Mouse (Mus musculus) gastrocnemius, postnatal 36 days (tissue): ENCODE results near the gene Pheta2. TPM values are rescaled to one million over a fixed set of nuclear protein-coding genes. Genes with fewer than 3 reads are reported as not detected.

Experiments used
- DNase-seq, 2 experiments: peaks; one replicate each; pipeline ENCODE4 v3.0.0; 2022
- intact Hi-C: fragments of 180-260 bp; cut with DNase I; formaldehyde crosslinking; loops from one replicate; pipeline ENCODE4 v1.15.1; 2025
- long read RNA-seq, 2 experiments: library from polyadenylated mRNA; stranded (forward); transcript quantifications; one replicate each; pipeline ENCODE4 v2.0.0; 2021
- total RNA-seq, 2 experiments: library from RNA; stranded (reverse); gene quantifications; 2 replicates each; pipeline ENCODE4 v1.2.3; 2021

Pheta2 gene
- under 1 TPM; 0.37 to 0.51 TPM for total RNA-seq
- long read RNA-seq, experiment 1, partial matches to known transcripts, result 0 of 1 reads
- long read RNA-seq, experiment 1, other reads (novel, unspliced or antisense), result 0 of 1 reads
- long read RNA-seq, experiment 2, result 0 reads

DNA sequence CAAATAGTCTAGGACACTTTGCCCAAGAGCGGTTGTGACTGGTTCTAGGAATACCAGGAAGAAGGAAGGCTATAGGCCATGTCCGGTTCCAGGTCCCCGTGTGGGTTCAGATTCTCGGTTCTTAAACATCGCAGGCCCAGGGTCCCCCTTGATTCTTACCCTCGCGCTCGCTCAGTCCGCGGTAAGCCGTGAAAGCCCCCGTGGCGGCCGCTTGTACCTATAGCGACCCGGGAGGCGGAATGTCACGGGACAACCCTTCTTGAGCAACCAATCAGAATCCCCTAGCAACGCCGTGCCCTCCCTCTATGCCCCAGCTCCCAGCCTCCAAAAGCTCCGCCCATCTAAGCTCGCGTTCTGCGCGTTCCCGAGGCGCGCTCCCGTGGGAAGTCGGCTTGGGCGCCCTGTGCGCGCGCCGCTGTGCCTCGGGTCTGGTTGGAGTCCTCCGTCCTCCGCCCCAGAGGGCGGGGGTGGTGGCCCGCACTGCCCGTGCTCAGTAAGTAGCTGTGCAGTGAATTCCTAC is at the start of gene Pheta2, which contains the start of the genes Naga and Smdt1:
TSS of gene Pheta2 (plus strand) at position 350 of the 520 bp plus-strand sequence.
TSS of gene Naga (minus strand) at position 333 of the 520 bp plus-strand sequence.
TSS of gene Smdt1 (plus strand) at position 367 of the 520 bp plus-strand sequence.
- peak; percentile 95 to 97 for DNase-seq
- intact Hi-C loops, result no loop called here

DNA sequence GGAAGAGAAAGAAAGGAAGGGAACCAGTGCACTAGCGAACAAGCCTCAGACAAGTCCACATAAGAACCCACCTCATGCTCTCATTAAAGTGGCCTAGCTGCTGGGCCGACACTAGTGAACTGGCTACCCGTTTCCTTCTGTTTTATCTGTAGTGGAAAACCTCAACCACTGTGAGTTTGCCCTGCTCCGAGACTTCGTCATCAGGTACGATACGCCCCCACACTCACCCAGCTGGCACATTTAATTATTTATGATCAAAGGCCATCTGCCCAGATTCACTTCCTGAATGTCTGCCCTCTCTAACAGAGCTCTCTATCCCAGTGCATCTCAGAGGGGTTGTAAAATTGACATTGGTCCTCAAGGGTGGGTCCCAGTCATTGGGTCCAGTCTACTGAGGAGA is 48.5 kb upstream of the Pheta2 start:
- intact Hi-C loops, result no loop called here
- no peak for DNase-seq

GRCm38 (mm10) chr15:82292851-82293250 is 45.9 kb upstream of the Pheta2 start:
- intact Hi-C loops, result no loop called here
- no peak for DNase-seq

DNA sequence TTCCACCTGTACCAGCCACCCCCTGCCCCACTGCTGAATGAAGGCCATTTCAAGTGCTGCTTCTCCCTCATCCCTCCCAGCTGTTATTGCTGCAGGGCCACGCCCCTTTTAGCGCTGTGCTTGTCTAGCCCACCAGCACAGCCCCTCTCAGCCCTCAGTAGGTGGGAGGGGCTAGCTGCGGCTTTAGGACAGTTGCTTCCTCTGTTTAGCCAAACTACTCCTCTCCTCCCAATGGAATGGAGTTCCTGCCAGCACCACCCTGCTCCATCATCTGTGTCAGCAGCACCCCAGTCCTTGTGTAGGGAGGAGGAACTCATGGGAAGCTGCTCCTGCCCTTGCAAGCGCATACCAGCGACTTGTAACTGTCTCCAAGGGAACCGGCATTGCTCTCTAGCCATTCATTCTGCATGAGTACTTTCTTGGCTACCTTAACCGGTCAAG is 45.5 kb upstream of the Pheta2 start:
- intact Hi-C loops, result no loop called here
- no peak for DNase-seq

GRCm38 (mm10) chr15:82294059-82294458 is 44.7 kb upstream of the Pheta2 start:
- DNase-seq, result no peak
- intact Hi-C loops, result no loop called here

DNA sequence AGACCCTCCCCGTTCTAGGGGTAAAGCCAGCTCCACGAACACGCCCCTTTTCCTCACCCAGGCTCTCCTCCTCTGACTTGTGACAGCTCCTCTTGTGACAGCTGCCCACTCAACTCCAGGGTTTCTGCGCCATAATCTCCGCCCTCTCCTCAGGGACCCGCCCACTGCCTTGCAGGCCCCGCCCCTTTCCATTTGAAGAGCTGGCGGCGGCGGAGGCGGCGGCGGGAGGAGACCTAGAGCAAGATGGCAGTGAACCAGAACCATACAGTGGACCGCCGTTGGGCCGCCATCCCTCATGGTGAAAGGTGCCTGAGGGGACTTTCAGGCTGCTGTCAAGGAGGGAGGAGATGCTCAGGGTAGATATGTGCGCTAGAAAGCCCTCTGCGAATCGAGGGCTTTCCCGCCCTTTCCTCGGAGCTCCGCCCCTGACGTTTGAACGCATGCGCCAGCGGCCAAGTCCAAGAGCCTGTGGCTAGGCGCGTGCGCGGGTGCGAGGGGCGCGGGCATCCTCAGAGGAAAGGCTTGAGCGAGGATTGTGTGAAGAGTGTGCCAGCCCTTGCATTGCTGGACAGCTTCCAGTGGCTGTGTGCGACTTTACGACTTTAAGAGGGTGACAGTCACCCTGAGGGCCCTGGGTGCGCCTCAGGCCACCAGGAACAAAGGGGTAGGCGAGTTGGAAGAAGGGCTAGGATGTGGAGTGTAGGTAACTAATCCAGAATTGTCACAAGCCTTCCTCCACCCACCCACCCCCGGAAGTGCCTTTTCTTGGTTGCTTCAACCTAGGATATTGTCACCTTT is 39.8 kb upstream of the Pheta2 start, which contains the start of gene Wbp2nl:
TSS of gene Wbp2nl (plus strand) at position 191 of the 798 bp plus-strand sequence.
- intact Hi-C loops, result no loop called here
- DNase-seq, result no peak

GRCm38 (mm10) chr15:82307107-82307506 is 31.6 kb upstream of the Pheta2 start:
- DNase-seq, result no peak
- intact Hi-C loops, result no loop called here

- DNase-seq, result no peak
- intact Hi-C loops, result no loop called here
Observed at GRCm38 (mm10) chr15:82308416-82308815, 30.3 kb upstream of the Pheta2 start.

DNA sequence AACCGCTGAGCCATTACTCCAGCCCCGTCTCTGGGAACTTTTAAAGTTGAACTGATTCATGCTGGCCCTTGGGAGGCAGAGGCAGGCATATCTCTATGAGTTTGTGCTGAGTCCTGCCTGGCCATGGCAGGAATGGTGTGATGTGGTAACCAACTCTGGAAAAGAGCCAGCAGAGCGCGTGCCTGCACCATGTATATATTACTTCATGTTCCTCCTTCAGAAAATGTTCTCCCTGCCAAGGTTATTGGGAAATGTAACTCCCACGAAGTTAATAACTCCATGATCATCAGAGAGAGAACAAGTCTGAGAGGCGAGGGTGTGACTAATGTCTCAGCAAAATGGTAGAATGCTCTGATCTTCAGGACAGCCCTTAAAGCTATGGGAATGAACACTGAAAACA is 20.9 kb upstream of the Pheta2 start:
- DNase-seq, result no peak
- intact Hi-C loops, result no loop called here

GRCm38 (mm10) chr15:82319613-82320012 is 19.1 kb upstream of the Pheta2 start:
- intact Hi-C loops, result no loop called here
- DNase-seq, result no peak

DNA sequence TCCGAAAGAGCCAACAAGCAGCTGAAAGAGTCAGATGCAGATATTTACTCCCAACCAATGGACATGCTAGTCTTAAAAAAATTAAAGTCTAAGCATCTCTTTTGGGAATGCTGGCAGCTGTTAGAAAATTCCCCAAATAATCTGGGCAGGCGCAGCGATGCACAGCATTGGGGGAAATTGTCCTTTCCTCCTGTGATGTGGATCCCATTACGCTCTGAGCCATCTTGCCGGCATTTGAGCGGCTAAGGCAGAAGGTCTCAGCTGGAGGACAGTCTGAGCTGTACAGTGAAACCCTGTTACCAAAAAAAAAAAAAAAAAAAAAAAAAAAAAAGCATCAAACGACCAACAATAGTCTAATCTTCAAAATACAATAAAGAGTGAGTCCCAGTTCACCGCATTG is 16.5 kb upstream of the Pheta2 start:
- no peak for DNase-seq
- intact Hi-C loops, result no loop called here

DNA sequence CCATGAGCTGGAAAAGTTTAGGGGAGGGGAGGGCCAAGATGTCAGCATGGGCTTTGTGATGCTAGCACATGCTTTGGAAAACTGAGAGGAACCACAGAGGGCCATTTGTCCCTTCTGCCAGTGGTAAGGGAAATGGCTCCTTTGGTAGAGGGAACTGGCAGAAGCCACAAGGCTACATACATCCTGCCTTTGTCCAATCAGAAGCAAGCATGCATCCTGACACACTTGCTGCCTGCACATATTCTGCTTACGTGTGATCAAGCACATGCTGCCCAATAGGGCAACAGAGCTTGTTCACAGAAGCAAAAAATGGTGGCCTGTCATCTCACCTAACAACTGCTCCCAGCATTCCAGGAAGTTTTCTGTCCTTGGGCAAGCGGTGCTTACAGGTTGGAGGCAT is 13.4 kb upstream of the Pheta2 start:
- intact Hi-C loops, result no loop called here
- no peak for DNase-seq

DNA sequence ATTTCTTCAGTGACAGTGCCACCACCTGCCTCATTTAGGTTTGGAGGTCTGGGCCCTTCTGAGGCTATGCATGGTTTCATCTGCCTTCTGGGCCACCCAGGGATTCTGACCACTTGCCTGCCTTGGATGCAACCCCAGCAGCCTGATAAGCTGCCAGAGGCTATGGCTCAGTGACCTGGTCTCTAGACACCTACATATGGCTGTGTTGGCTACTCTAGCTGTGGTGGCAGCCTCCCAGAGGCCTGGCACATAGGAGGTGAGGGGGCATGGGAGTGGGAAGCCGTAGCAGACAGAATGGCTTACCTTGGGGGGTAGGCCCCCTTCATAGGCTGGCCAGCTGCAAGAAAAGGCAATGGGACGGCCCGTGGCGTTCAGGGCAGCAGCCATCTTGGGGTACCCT is 3.5 kb upstream of the Pheta2 start:
- intact Hi-C loops, result no loop called here
- no peak for DNase-seq

GRCm38 (mm10) chr15:82336629-82337028 is 2.1 kb upstream of the Pheta2 start:
- no peak for DNase-seq
- intact Hi-C loops, result no loop called here

DNA sequence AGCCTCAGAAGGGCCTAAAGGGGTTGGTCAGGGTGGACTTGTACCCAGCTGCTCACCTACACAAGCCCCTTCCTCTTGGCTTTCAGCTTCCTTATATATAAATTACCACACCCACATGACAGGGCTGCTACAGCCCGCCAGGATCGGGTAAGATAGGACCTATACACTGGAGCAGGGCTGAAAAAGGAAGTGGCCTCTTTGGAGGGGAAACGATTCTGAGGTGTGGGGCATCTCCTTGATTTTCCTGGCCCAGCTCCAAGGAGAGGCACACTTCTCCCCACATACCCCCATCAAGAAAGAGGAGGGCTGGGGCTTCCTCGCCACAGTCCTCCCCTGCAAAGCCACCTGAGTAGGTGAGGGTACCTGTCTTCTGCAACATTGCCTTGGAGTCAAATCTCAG is 867 bp upstream of the Pheta2 start:
- no peak for DNase-seq
- intact Hi-C loops, result no loop called here

DNA sequence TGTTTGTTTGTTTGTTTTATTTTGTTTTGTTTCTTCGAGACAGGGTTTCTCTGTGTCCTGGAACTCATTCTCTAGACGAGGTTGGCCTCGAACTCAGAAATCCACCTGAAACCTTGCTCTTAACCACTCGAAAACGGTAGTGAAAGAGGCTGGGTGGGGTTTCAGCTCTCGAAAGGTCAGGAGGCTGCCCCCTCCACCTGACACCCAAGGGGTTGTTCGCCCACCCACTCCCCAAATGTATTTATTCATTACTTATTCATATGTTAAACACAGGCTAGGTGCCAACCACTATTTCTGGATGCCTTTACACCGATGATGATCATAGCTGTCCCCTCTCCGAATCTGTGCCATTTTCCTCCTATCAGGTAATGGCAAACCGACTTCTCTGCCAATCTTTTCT is 408 bp downstream of the Pheta2 start:
- intact Hi-C loops, result no loop called here
- no peak for DNase-seq

DNA sequence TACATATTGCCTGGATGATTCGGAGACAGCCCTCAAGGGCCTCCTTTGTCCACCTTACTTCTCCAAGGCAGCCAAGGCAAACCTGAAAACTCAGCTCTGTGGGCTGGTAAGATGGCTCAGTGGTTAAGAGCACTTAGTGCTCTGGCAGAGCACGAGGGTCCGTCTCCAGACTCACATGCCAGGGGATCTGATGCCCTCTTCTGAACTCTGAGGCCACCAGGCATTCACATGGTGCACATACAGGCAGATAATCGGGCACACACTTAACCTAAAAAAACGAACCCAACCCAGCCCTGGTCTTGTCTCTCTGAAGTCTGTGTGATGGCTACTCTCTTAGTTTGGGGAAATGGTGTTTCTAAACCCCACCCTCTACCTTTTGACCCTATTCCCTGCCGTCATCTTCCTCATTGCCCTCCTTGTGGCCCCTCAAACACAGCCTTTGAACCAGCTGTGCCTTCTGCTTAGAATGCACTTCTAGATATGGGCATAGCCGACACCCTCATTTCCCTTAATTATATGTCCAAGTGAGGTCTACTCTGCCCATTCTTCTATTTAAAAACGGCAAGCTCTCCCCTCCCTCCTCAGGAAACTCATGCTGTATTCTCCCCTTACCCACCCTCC is 1.0 kb downstream of the Pheta2 start:
- no peak for DNase-seq
- intact Hi-C loops, result loop anchor here (10.0 kb wide), 1 partner anchor 175 kb away; no protein-coding TSS in a partner anchor

DNA sequence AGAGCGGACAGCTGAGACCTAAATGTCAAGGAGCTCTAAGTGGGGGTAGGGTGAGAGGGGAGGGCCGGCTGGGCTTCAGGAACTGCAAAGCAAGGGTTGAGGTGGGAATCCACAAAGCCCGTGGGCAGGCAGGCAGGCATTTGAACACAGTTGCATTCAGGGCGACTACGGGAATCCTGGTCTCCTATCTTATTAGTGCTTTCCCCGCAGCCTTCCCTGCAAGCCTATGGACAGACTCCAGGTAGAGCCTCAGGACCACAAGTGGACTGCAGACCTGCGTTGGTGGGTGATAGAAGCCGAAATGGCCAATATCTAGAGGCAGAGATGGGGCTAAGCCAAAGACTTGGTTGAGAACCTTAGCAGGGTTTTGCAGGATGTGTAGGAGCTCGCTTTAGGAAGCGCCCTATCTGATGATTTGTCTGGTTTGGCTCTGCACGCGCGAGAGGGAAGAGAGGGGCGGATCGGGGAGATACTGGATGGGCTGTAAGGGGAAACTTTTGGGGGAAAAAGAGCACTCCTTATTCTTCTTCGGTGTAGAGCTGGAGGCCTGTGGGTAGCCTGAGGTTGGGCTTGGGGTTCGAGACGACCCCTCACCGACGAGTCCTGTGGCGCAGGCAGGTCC is 1.8 kb downstream of the Pheta2 start:
- DNase-seq, result no peak
- intact Hi-C loops, result loop anchor here (10.0 kb wide), 1 partner anchor 176 kb away; no protein-coding TSS in a partner anchor

DNA sequence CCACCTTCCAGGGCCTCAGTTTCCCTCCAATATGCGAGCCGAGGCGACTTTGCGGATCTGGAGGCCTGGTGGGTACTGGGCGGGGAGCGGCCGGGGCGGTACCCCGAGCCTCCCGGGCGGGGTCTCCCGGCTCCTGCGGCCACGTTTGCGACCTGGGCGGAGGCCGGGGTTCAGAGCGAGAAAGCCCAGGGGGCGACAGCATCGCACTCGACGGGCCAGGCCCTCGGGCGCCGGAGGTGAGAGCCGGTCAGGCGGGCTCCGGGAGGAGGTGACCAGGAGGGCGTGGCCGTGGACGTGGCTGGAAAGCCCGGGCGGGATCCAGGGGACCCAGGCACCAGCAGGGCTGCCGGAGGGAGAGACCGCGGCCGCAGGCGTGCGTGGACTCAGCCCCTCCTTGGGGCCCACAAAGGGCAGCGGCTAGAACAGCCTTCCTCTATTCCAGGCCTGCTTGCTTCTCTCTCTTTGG is 2.3 kb downstream of the Pheta2 start:
- intact Hi-C loops, result loop anchor here (10.0 kb wide), 1 partner anchor 176 kb away; no protein-coding TSS in a partner anchor

More for the DNA sequence above, 2.3 kb downstream of the Pheta2 start:
- DNase-seq, result peak; percentile 52 to 57
